Mouse (Mus musculus) granulocyte monocyte progenitor cell, adult 5-6 weeks (primary cell): Measurements from ENCODE around the gene Eml2. TPM values are rescaled to one million over a fixed set of nuclear protein-coding genes. Genes with fewer than 3 reads are reported as not detected.

ENCODE experiments used
- total RNA-seq, 2 experiments: library from RNA; stranded (forward) in 1 of 2; stranded (reverse) in 1 of 2; fragments of 200-712, 200-1000 nt in 1 of 2; fragments of >200 nt in 1 of 2; fragmentation: Nextera tagmentation in 1 of 2; gene quantifications; 2 replicates each; pipeline ENCODE4 v1.2.3; 2014 to 2017

Gene Eml2
- total RNA-seq, 2 experiments from 2014 or later = 4.1 to 10.4 TPM

Other genes with a start within 250 kb of the Eml2 start
- gene Nanos2, start 189.0 kb upstream of the Eml2 start, total RNA-seq (2014; fragmentation: Nextera tagmentation) = not detected in 2 replicates
- not detected in 2 replicates for gene Nanos2, start 189.0 kb upstream of the Eml2 start, total RNA-seq (2017)
- not detected in 2 replicates for gene Mypop, start 185.2 kb upstream of the Eml2 start, total RNA-seq (2014; fragmentation: Nextera tagmentation)
- gene Mypop, start 185.2 kb upstream of the Eml2 start, total RNA-seq (2017) = 0.82 TPM in 1 of 2 replicates, not detected in the other
- gene Irf2bp1, start 172.4 kb upstream of the Eml2 start, total RNA-seq (2014; fragmentation: Nextera tagmentation) = 14.5 and 24.3 TPM in 2 replicates
- gene Irf2bp1, start 172.4 kb upstream of the Eml2 start, total RNA-seq (2017) = 8.4 and 17.5 TPM in 2 replicates
- not detected in 2 replicates for gene Foxa3, start 152.9 kb upstream of the Eml2 start, total RNA-seq (2014; fragmentation: Nextera tagmentation)
- not detected in 2 replicates for gene Foxa3, start 152.9 kb upstream of the Eml2 start, total RNA-seq (2017)
- 79.9 and 98.6 TPM in 2 replicates for gene Sympk, start 152.0 kb upstream of the Eml2 start, total RNA-seq (2014; fragmentation: Nextera tagmentation)
- 38.5 and 46.7 TPM in 2 replicates for gene Sympk, start 152.0 kb upstream of the Eml2 start, total RNA-seq (2017)
- gene Rsph6a, start 121.7 kb upstream of the Eml2 start, total RNA-seq (2014; fragmentation: Nextera tagmentation) = not detected in 2 replicates
- not detected in 2 replicates for gene Rsph6a, start 121.7 kb upstream of the Eml2 start, total RNA-seq (2017)
- gene Dmwd, start 100.2 kb upstream of the Eml2 start, total RNA-seq (2014; fragmentation: Nextera tagmentation) = 2.2 and 4.9 TPM in 2 replicates
- 0.99 and 3.4 TPM in 2 replicates for gene Dmwd, start 100.2 kb upstream of the Eml2 start, total RNA-seq (2017)
- gene Dmpk, start 92.6 kb upstream of the Eml2 start, total RNA-seq (2014; fragmentation: Nextera tagmentation) = 0.32 TPM in 1 of 2 replicates, not detected in the other
- 1.0 TPM in 1 of 2 replicates, not detected in the other for gene Dmpk, start 92.6 kb upstream of the Eml2 start, total RNA-seq (2017)
- gene Six5, start 81.8 kb upstream of the Eml2 start, total RNA-seq (2014; fragmentation: Nextera tagmentation) = 4.0 and 8.1 TPM in 2 replicates
- gene Six5, start 81.8 kb upstream of the Eml2 start, total RNA-seq (2017) = 1.6 and 2.7 TPM in 2 replicates
- 0.71 TPM in 1 of 2 replicates, not detected in the other for gene Gm4969, start 58.1 kb upstream of the Eml2 start, total RNA-seq (2014; fragmentation: Nextera tagmentation)
- gene Gm4969, start 58.1 kb upstream of the Eml2 start, total RNA-seq (2017) = 0.05 TPM in 1 of 2 replicates, not detected in the other
- gene Fbxo46, start 56.6 kb upstream of the Eml2 start, total RNA-seq (2014; fragmentation: Nextera tagmentation) = 3.1 and 4.9 TPM in 2 replicates
- gene Fbxo46, start 56.6 kb upstream of the Eml2 start, total RNA-seq (2017) = 4.7 and 5.4 TPM in 2 replicates
- 4.2 and 12.0 TPM in 2 replicates for gene Qpctl, start 27.1 kb upstream of the Eml2 start, total RNA-seq (2014; fragmentation: Nextera tagmentation)
- gene Qpctl, start 27.1 kb upstream of the Eml2 start, total RNA-seq (2017) = 4.9 and 5.0 TPM in 2 replicates
- gene Snrpd2, start 26.7 kb upstream of the Eml2 start, total RNA-seq (2014; fragmentation: Nextera tagmentation) = 91.5 and 121 TPM in 2 replicates
- gene Snrpd2, start 26.7 kb upstream of the Eml2 start, total RNA-seq (2017) = 83.2 and 158 TPM in 2 replicates
- gene Gipr, start 10.3 kb upstream of the Eml2 start, total RNA-seq (2014; fragmentation: Nextera tagmentation) = not detected in 2 replicates
- gene Gipr, start 10.3 kb upstream of the Eml2 start, total RNA-seq (2017) = 0.26 TPM in 1 of 2 replicates, not detected in the other
- gene Gpr4, start 36.1 kb downstream of the Eml2 start, total RNA-seq (2014; fragmentation: Nextera tagmentation) = not detected in 2 replicates
- not detected in 2 replicates for gene Gpr4, start 36.1 kb downstream of the Eml2 start, total RNA-seq (2017)
- 20.7 and 35.1 TPM in 2 replicates for gene Opa3, start 51.9 kb downstream of the Eml2 start, total RNA-seq (2014; fragmentation: Nextera tagmentation)
- 14.6 and 18.3 TPM in 2 replicates for gene Opa3, start 51.9 kb downstream of the Eml2 start, total RNA-seq (2017)
- 60.7 and 70.5 TPM in 2 replicates for gene Vasp, start 95.4 kb downstream of the Eml2 start, total RNA-seq (2014; fragmentation: Nextera tagmentation)
- gene Vasp, start 95.4 kb downstream of the Eml2 start, total RNA-seq (2017) = 52.8 and 63.3 TPM in 2 replicates
- not detected in 2 replicates for gene Ppm1n, start 103.6 kb downstream of the Eml2 start, total RNA-seq (2014; fragmentation: Nextera tagmentation)
- not detected in 2 replicates for gene Ppm1n, start 103.6 kb downstream of the Eml2 start, total RNA-seq (2017)
- gene Rtn2, start 106.2 kb downstream of the Eml2 start, total RNA-seq (2014; fragmentation: Nextera tagmentation) = not detected in 2 replicates
- gene Rtn2, start 106.2 kb downstream of the Eml2 start, total RNA-seq (2017) = not detected in 2 replicates
- 8.1 and 13.7 TPM in 2 replicates for gene Fosb, start 133.6 kb downstream of the Eml2 start, total RNA-seq (2014; fragmentation: Nextera tagmentation)
- gene Fosb, start 133.6 kb downstream of the Eml2 start, total RNA-seq (2017) = 19.3 and 24.4 TPM in 2 replicates
- 12.4 and 42.8 TPM in 2 replicates for gene Ercc1, start 168.4 kb downstream of the Eml2 start, total RNA-seq (2014; fragmentation: Nextera tagmentation)
- 29.4 and 34.9 TPM in 2 replicates for gene Ercc1, start 168.4 kb downstream of the Eml2 start, total RNA-seq (2017)
- gene Cd3eap, start 183.1 kb downstream of the Eml2 start, total RNA-seq (2014; fragmentation: Nextera tagmentation) = 20.3 and 26.1 TPM in 2 replicates
- gene Cd3eap, start 183.1 kb downstream of the Eml2 start, total RNA-seq (2017) = 23.2 and 39.9 TPM in 2 replicates
- 1.8 and 1.9 TPM in 2 replicates for gene Ppp1r13l, start 183.3 kb downstream of the Eml2 start, total RNA-seq (2014; fragmentation: Nextera tagmentation)
- 0.26 and 0.57 TPM in 2 replicates for gene Ppp1r13l, start 183.3 kb downstream of the Eml2 start, total RNA-seq (2017)
- 10.7 and 26.9 TPM in 2 replicates for gene Ercc2, start 205.6 kb downstream of the Eml2 start, total RNA-seq (2014; fragmentation: Nextera tagmentation)
- gene Ercc2, start 205.6 kb downstream of the Eml2 start, total RNA-seq (2017) = 29.8 and 31.9 TPM in 2 replicates
- not detected in 2 replicates for gene Klc3, start 227.7 kb downstream of the Eml2 start, total RNA-seq (2014; fragmentation: Nextera tagmentation)
- gene Klc3, start 227.7 kb downstream of the Eml2 start, total RNA-seq (2017) = not detected in 2 replicates
- gene Ckm, start 228.4 kb downstream of the Eml2 start, total RNA-seq (2014; fragmentation: Nextera tagmentation) = 0.85 TPM in 1 of 2 replicates, not detected in the other
- gene Ckm, start 228.4 kb downstream of the Eml2 start, total RNA-seq (2017) = 1.5 and 3.0 TPM in 2 replicates